Mouse (Mus musculus) heart, adult 2 months (tissue): ENCODE data around the gene Lrrc71. TPM values are rescaled to one million over a fixed set of nuclear protein-coding genes. Genes with fewer than 3 reads are reported as not detected.

Experiments used
- DNase-seq, 2 experiments: peaks; one replicate each; pipeline ENCODE4 v3.0.0; 2021
- H3K27ac ChIP-seq: fragments of 200-600 bp; 2 replicates; pipeline ENCODE4 v1.8.1; 2022
- H3K27me3 ChIP-seq: fragments of 200-500 bp; 2 replicates; pipeline ENCODE4 v1.6.1; 2012; ENCODE audit warnings: mild to moderate bottlenecking, low read length, inconsistent platforms, mixed read lengths; ENCODE audit not compliant: control insufficient read depth, insufficient read depth
- H3K36me3 ChIP-seq: fragments of 200-500 bp; 2 replicates; pipeline ENCODE4 v1.6.1; 2012; ENCODE audit warnings: low read length, inconsistent platforms; ENCODE audit not compliant: control insufficient read depth, insufficient read depth
- H3K4me1 ChIP-seq: fragments of 200-500 bp; 2 replicates; pipeline ENCODE4 v1.6.1; 2011; ENCODE audit warnings: low read length; ENCODE audit not compliant: control insufficient read depth, insufficient read depth
- H3K4me3 ChIP-seq: fragments of 200-600 bp; 2 replicates; pipeline ENCODE4 v1.8.1; 2022
- H3K79me2 ChIP-seq: fragments of 200-500 bp; replicated peaks from 2 replicates; pipeline ENCODE4 v1.6.1; 2012; ENCODE audit warnings: mild to moderate bottlenecking, inconsistent platforms, low read length, moderate library complexity, mixed read lengths; ENCODE audit not compliant: control insufficient read depth, insufficient read depth
- H3K9ac ChIP-seq: fragments of 200-500 bp; 2 replicates; pipeline ENCODE4 v1.6.1; 2012; ENCODE audit warnings: low read depth, mild to moderate bottlenecking, control low read depth, inconsistent platforms, low read length, mixed read lengths
- CTCF ChIP-seq: fragments of 200-600 bp; IDR thresholded peaks from 2 replicates; pipeline ENCODE4 v1.8.1; 2022; ENCODE audit warnings: antibody characterized with exemption, mild to moderate bottlenecking, moderate library complexity
- EP300 ChIP-seq: fragments of 200-500 bp; IDR thresholded peaks from 2 replicates; pipeline ENCODE4 v1.6.1; 2011; ENCODE audit warnings: low read depth, low read length, control low read depth; ENCODE audit not compliant: insufficient read depth
- POLR2A ChIP-seq: fragments of 200-500 bp; IDR thresholded peaks from 2 replicates; pipeline ENCODE4 v1.6.1; 2011; ENCODE audit warnings: mild to moderate bottlenecking, low read depth, low read length, control low read depth; ENCODE audit not compliant: insufficient read depth
- WGBS: fragments of 180-500 bp; shearing (Covaris S2); methylation state at CpG from one replicate; pipeline ENCODE4 v1.1.7; 2018; 5-methylcytosine and 5-hydroxymethylcytosine counted together
- intact Hi-C: fragments of 180-260 bp; cut with DNase I; formaldehyde crosslinking; loops from one replicate; pipeline ENCODE4 v1.15.1; 2025
- polyA plus RNA-seq: library from polyadenylated mRNA; depleted of rRNA; stranded (reverse); fragments of >200 nt; gene quantifications from 2 replicates; pipeline ENCODE4 v1.2.3, GENCODE M21; 2012; rRNA removed
- total RNA-seq, 2 experiments: library from RNA; stranded (reverse); gene quantifications; 2 replicates each; pipeline ENCODE4 v1.2.3; 2021

The Lrrc71 gene
- total and polyA plus RNA-seq, 3 experiments: 0.36 to 1.1 (median 0.47) TPM

DNA sequence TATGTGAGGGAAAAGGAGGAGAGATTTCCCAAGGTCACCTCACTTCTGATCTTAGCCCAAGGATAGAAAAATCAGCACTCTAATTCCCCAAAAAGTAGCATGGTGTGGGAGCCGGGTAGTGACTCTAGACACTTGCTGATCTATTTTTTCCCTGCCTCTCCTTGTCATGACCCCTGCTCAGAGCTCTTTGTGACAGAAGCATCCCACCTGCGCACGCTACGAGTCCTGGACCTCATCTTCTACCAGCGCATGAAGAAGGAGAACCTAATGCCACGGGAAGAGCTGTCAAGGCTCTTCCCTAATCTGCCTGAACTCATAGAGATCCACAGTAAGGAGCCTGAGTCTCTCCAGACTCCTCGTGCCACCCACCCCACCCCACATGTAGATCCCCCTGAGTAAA is 22.2 kb downstream of the Lrrc71 start:
- H3K36me3 ChIP-seq: no peaks in the 10 kb centered on the region; the same call in 1 of the 2 replicates
- WGBS: 93% methylated on average over 7 of the region's 7 CpGs

GRCm38 (mm10) chr3:87725396-87726160 is 22.8 kb downstream of the Lrrc71 start:
- H3K79me2 ChIP-seq: no peaks in the 10 kb centered on the region
- peak in 1 of 2 experiments; percentile 11 for DNase-seq
- no peaks in the 10 kb centered on the region; the same call in 1 of the 2 replicates for H3K36me3 ChIP-seq
- no peaks in the 10 kb centered on the region for H3K27me3 ChIP-seq
- intact Hi-C loops: no loop called here
- TF ChIP-seq POLR2A: no peak
- TF ChIP-seq CTCF: no peak
- TF ChIP-seq EP300: no peak
- no peaks in the 10 kb centered on the region for H3K4me1 ChIP-seq
- no peak overlapping the region for H3K4me3 ChIP-seq
- no peak overlapping the region for H3K9ac ChIP-seq
- 96% methylated on average over 16 of the region's 16 CpGs for WGBS
- no peak overlapping the region for H3K27ac ChIP-seq

More for the DNA sequence above, 22.2 kb downstream of the Lrrc71 start:
- Histone ChIP-seq H3K9ac (no peak overlapping the region), H3K4me3 (no peak overlapping the region), H3K4me1 (no peaks in the 10 kb centered on the region), H3K27me3 (no peaks in the 10 kb centered on the region), H3K79me2 (no peaks in the 10 kb centered on the region), H3K27ac (no peak overlapping the region)
- TF ChIP-seq EP300: no peak
- no peak for TF ChIP-seq POLR2A
- no peak for TF ChIP-seq CTCF
- peak in 1 of 2 experiments; percentile 7 for DNase-seq
- intact Hi-C loops: no loop called here

- no peak overlapping the region for H3K9ac ChIP-seq
- no peaks in the 10 kb centered on the region for H3K79me2 ChIP-seq
- no peak overlapping the region for H3K27ac ChIP-seq
- no peak overlapping the region for H3K4me3 ChIP-seq
- H3K36me3 ChIP-seq: no peaks in the 10 kb centered on the region; the same call in 1 of the 2 replicates
- 72% methylated on average over 6 of the region's 6 CpGs for WGBS
- no peaks in the 10 kb centered on the region for H3K4me1 ChIP-seq
- DNase-seq: peak; percentile 0 to 1
- H3K27me3 ChIP-seq: no peaks in the 10 kb centered on the region
- no peak for TF ChIP-seq CTCF
- TF ChIP-seq EP300: no peak
- TF ChIP-seq POLR2A: no peak
- intact Hi-C loops: no loop called here
Measured at GRCm38 (mm10) chr3:87724556-87724955, 23.9 kb downstream of the Lrrc71 start.

DNA sequence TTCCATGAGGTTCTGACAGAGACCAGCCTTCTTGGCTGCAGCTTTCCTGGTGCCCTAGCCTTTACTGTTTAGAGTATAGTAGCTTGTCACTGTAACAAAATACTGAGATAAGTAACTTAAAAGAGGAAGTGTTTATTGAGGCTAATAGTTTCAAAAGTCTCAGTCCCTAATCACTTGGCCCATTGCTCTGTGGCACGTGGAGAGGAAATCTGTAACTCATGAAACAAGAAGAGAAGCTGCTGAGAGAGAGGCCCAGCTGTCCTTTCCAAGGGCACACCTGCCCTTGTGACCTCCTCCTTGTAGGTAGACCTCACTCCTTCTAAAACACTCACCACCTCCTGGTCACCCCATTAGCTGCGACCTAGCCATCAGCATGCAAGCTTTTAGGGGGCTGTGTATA is 29.9 kb downstream of the Lrrc71 start:
- Histone ChIP-seq H3K27me3 (no peaks in the 10 kb centered on the region), H3K36me3 (no peaks in the 10 kb centered on the region; the same call in 1 of the 2 replicates), H3K27ac (no peak overlapping the region), H3K4me1 (no peaks in the 10 kb centered on the region), H3K9ac (no peak overlapping the region), H3K79me2 (no peaks in the 10 kb centered on the region), H3K4me3 (no peak overlapping the region)
- intact Hi-C loops: no loop called here
- TF ChIP-seq EP300: no peak
- TF ChIP-seq CTCF: no peak
- DNase-seq: peak in 1 of 2 experiments; percentile 9
- 77% methylated on average over 2 of the region's 2 CpGs for WGBS

Other genes with a start within 250 kb of the Lrrc71 start
- 10 to 100 TPM; 17.7 to 18.5 TPM for gene Etv3, start 223.2 kb downstream of the Lrrc71 start, total RNA-seq
- 9.0 and 12.2 TPM in 2 replicates for gene Etv3, start 223.2 kb downstream of the Lrrc71 start, polyA plus RNA-seq
- gene Arhgef11, start 131.1 kb downstream of the Lrrc71 start, total RNA-seq: 10 to 100 TPM; 16.0 to 20.4 TPM
- gene Arhgef11, start 131.1 kb downstream of the Lrrc71 start, polyA plus RNA-seq: 19.5 and 31.4 TPM in 2 replicates
- gene Ntrk1, start 46.5 kb upstream of the Lrrc71 start, total RNA-seq: under 1 TPM; 0.14 to 0.16 TPM
- gene Ntrk1, start 46.5 kb upstream of the Lrrc71 start, polyA plus RNA-seq: 0.38 and 0.57 TPM in 2 replicates
- gene Insrr, start 48.3 kb upstream of the Lrrc71 start, total RNA-seq: under 1 TPM in 1 of 2 experiments, not detected in 1; 0.05 TPM
- 0.04 TPM in 1 of 2 replicates, not detected in the other for gene Insrr, start 48.3 kb upstream of the Lrrc71 start, polyA plus RNA-seq
- 10 to 100 TPM; 17.1 to 18.7 TPM for gene Pear1, start 75.7 kb upstream of the Lrrc71 start, total RNA-seq
- 42.5 and 45.0 TPM in 2 replicates for gene Pear1, start 75.7 kb upstream of the Lrrc71 start, polyA plus RNA-seq
- under 1 TPM; 0.05 to 0.27 TPM for gene Sh2d2a, start 98.1 kb upstream of the Lrrc71 start, total RNA-seq
- 0.41 and 0.70 TPM in 2 replicates for gene Sh2d2a, start 98.1 kb upstream of the Lrrc71 start, polyA plus RNA-seq
- 10 to 100 TPM; 46.7 to 50.7 TPM for gene Prcc, start 137.0 kb upstream of the Lrrc71 start, total RNA-seq
- 27.6 and 35.9 TPM in 2 replicates for gene Prcc, start 137.0 kb upstream of the Lrrc71 start, polyA plus RNA-seq
- gene Hdgf, start 157.7 kb upstream of the Lrrc71 start, total RNA-seq: 100 to 1,000 TPM; 106 to 125 TPM
- gene Hdgf, start 157.7 kb upstream of the Lrrc71 start, polyA plus RNA-seq: 61.6 and 99.5 TPM in 2 replicates
- gene Mrpl24, start 170.9 kb upstream of the Lrrc71 start, total RNA-seq: 10 to 100 TPM; 70.4 to 71.9 TPM
- 53.3 and 88.7 TPM in 2 replicates for gene Mrpl24, start 170.9 kb upstream of the Lrrc71 start, polyA plus RNA-seq
- 10 to 100 TPM; 10.6 to 10.9 TPM for gene Isg20l2, start 181.7 kb upstream of the Lrrc71 start, total RNA-seq
- 6.2 and 10.8 TPM in 2 replicates for gene Isg20l2, start 181.7 kb upstream of the Lrrc71 start, polyA plus RNA-seq
- gene Rrnad1, start 182.1 kb upstream of the Lrrc71 start, total RNA-seq: 1 to 10 TPM; 4.7 to 5.5 TPM
- 17.2 and 18.7 TPM in 2 replicates for gene Rrnad1, start 182.1 kb upstream of the Lrrc71 start, polyA plus RNA-seq
- under 1 TPM in 1 of 2 experiments, not detected in 1; 0.25 TPM for gene Crabp2, start 200.0 kb upstream of the Lrrc71 start, total RNA-seq
- not detected in 2 replicates for gene Crabp2, start 200.0 kb upstream of the Lrrc71 start, polyA plus RNA-seq
- 10 to 100 TPM; 14.7 to 22.8 TPM for gene Nes, start 222.5 kb upstream of the Lrrc71 start, total RNA-seq
- gene Nes, start 222.5 kb upstream of the Lrrc71 start, polyA plus RNA-seq: 6.2 and 10.0 TPM in 2 replicates